Mouse (Mus musculus): ENCODE results near the gene Otud5. TPM values are rescaled to one million over a fixed set of nuclear protein-coding genes. Genes with fewer than 3 reads are reported as not detected.
"Not testable (repeated sequence)": the region's sequence is repeated elsewhere in the genome, so short reads cannot be mapped to it uniquely, and the experiment has no call there.

Gene Otud5
- polyA plus RNA-seq (2015; fragmentation: Nextera tagmentation; extraction: Ambion mirVana): 44.2 and 48.3 TPM in 2 replicates

- ATAC-seq (ENCODE audit: low FRiP score): peak; percentile 98
- H3K4me2 ChIP-seq: peak within 1 kb of the TSS; percentile 74
- peak within 1 kb of the TSS; percentile 87 for H3K9ac ChIP-seq
- H3K9me3 ChIP-seq: no peaks in the 10 kb centered on the region
- H3K4me3 ChIP-seq: peak within 1 kb of the TSS; percentile 74
- H3K27me3 ChIP-seq: no peaks in the 10 kb centered on the region
- WGBS: 19% methylated on average over 63 of the region's 74 CpGs
- H3K4me1 ChIP-seq (replicated peaks): peaks cover 29% of the 10 kb centered on the region
- H3K36me3 ChIP-seq: no peaks in the 10 kb centered on the region
- H3K27ac ChIP-seq: peak within 1 kb of the TSS; percentile 90
Measured at GRCm38 (mm10) chrX:7841163-7842162, at the start of gene Otud5. Otud5 (plus strand) TSS chrX:7841364.

DNA sequence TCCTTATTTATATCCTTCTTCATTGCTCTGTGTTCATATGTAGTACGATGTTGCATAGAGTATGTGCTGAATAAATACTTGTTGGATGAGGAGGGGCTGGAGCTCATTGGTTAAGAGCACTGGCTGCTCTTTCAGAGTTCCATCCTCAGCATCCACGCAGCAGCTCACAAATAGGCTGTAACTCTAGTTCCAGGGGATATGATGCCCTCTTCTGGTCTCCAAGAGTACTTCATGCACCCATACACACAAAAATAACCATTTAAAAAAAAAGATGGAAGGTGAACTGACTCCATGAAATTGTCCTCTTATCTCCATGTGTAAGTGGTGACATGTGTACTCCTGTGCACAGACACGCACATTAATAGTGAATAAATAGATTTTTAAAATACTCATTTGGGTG is 47.8 kb upstream of the Otud5 start:
- no peaks in the 10 kb centered on the region for H3K27me3 ChIP-seq
- no peak overlapping the region for H3K27ac ChIP-seq
- H3K4me3 ChIP-seq: no peak overlapping the region
- H3K36me3 ChIP-seq: 0 out of 2 replicates have a peak, but pooled peaks cover 5% of the 10 kb centered on the region
- ATAC-seq (ENCODE audit: low FRiP score): no peak
- WGBS: 46% methylated on average over 3 of the region's 3 CpGs
- peaks cover 16% of the 10 kb centered on the region for H3K4me1 ChIP-seq (replicated peaks)
- no peak overlapping the region for H3K9ac ChIP-seq
- H3K4me2 ChIP-seq: no peak overlapping the region
- H3K9me3 ChIP-seq: no peaks in the 10 kb centered on the region

- H3K27me3 ChIP-seq: no peaks in the 10 kb centered on the region
- no peak overlapping the region for H3K4me2 ChIP-seq
- H3K4me3 ChIP-seq: no peak overlapping the region
- H3K9me3 ChIP-seq: no peaks in the 10 kb centered on the region
- no peak overlapping the region for H3K27ac ChIP-seq
- 33% methylated on average over 7 of the region's 7 CpGs for WGBS
- H3K36me3 ChIP-seq: peaks cover 14% of the 10 kb centered on the region
- H3K9ac ChIP-seq: no peak overlapping the region
- H3K4me1 ChIP-seq (replicated peaks): peaks cover 16% of the 10 kb centered on the region
- ATAC-seq (ENCODE audit: low FRiP score): no peak
Measured at GRCm38 (mm10) chrX:7795016-7795415, 46.1 kb upstream of the Otud5 start.

- Histone ChIP-seq H3K9ac (no peak overlapping the region), H3K9me3 (no peaks in the 10 kb centered on the region), H3K4me3 (no peak overlapping the region), H3K27ac (no peak overlapping the region), H3K4me2 (no peak overlapping the region), H3K27me3 (no peaks in the 10 kb centered on the region), H3K36me3 (peaks cover 30% of the 10 kb centered on the region), H3K4me1 (replicated peaks) (no peaks in the 10 kb centered on the region)
- 73% methylated on average over 3 of the region's 3 CpGs for WGBS
- ATAC-seq (ENCODE audit: low FRiP score): no peak
Measured at GRCm38 (mm10) chrX:7797327-7797726, 43.8 kb upstream of the Otud5 start.

- H3K4me3 ChIP-seq; H3K4me2 ChIP-seq; H3K27me3 ChIP-seq; H3K27ac ChIP-seq; H3K9me3 ChIP-seq; H3K4me1 ChIP-seq (replicated peaks); ATAC-seq (ENCODE audit: low FRiP score); H3K9ac ChIP-seq: not testable (repeated sequence)
- 97% methylated on average over 2 of the region's 2 CpGs for WGBS
- H3K36me3 ChIP-seq: peaks cover 55% of the 10 kb centered on the region
Measured at GRCm38 (mm10) chrX:7802157-7802556, 39.0 kb upstream of the Otud5 start.

DNA sequence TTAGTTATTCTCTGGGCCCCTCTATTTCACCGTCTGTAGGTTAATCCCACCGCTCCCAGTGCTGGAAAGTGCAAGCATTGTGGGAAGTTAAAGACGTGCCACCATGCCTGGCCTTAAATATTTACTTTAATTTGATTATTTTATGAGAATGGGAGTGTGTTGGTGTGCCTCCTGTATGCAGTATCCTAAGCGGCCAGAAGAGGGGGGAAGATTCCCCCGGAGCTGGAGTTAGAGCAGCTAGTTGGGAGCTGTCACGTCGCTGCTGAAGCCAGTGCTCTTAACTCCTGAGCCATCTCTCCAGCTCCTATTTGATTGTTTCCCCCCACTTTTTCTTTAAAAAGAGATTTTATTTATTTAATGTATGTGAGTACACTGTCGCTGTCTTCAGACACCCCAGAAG is 26.1 kb upstream of the Otud5 start:
- not testable (repeated sequence) for H3K9me3 ChIP-seq; ATAC-seq (ENCODE audit: low FRiP score); H3K4me3 ChIP-seq; H3K9ac ChIP-seq; H3K4me2 ChIP-seq; H3K27me3 ChIP-seq; H3K27ac ChIP-seq; H3K4me1 ChIP-seq (replicated peaks)
- 53% methylated on average over 8 of the region's 8 CpGs for WGBS
- peaks cover 72% of the 10 kb centered on the region for H3K36me3 ChIP-seq

- no peaks in the 10 kb centered on the region for H3K9me3 ChIP-seq
- peaks cover 6% of the 10 kb centered on the region; the same call in 1 of the 2 replicates for H3K4me1 ChIP-seq (replicated peaks)
- H3K36me3 ChIP-seq: peaks cover 23% of the 10 kb centered on the region
- WGBS: 11% methylated on average over 20 of the region's 24 CpGs
- peak; percentile 72 for ATAC-seq (ENCODE audit: low FRiP score)
- H3K4me2 ChIP-seq: peak within 1 kb of the TSS; percentile 54
- H3K9ac ChIP-seq: peak within 1 kb of the TSS; percentile 62
- no peak within 1 kb of the TSS for H3K27ac ChIP-seq
- H3K27me3 ChIP-seq: no peaks in the 10 kb centered on the region
- H3K4me3 ChIP-seq: peak within 1 kb of the TSS; percentile 36
Measured at GRCm38 (mm10) chrX:7821865-7822779, 19.0 kb upstream of the Otud5 start, which contains the start of gene Kcnd1. Kcnd1 (plus strand) TSS chrX:7822289.

- H3K4me1 ChIP-seq (replicated peaks): no peaks in the 10 kb centered on the region
- H3K36me3 ChIP-seq: no peaks in the 10 kb centered on the region
- H3K9me3 ChIP-seq: no peaks in the 10 kb centered on the region
- ATAC-seq (ENCODE audit: low FRiP score): no peak
- no peak overlapping the region for H3K4me2 ChIP-seq
- H3K9ac ChIP-seq: no peak overlapping the region
- WGBS: 88% methylated on average over 1 of the region's 1 CpGs
- no peak overlapping the region for H3K27ac ChIP-seq
- no peaks in the 10 kb centered on the region for H3K27me3 ChIP-seq
- H3K4me3 ChIP-seq: no peak overlapping the region
Measured at GRCm38 (mm10) chrX:7837146-7837545, 4.0 kb upstream of the Otud5 start.

- H3K4me1 ChIP-seq (replicated peaks): peaks cover 29% of the 10 kb centered on the region
- no peaks in the 10 kb centered on the region for H3K36me3 ChIP-seq
- no peaks in the 10 kb centered on the region for H3K27me3 ChIP-seq
- no peaks in the 10 kb centered on the region for H3K9me3 ChIP-seq
- H3K9ac ChIP-seq: no peak overlapping the region
- peak overlapping the region; percentile 47 for H3K4me2 ChIP-seq
- peak overlapping the region; percentile 74; the same call in 1 of the 2 replicates for H3K4me3 ChIP-seq
- 18% methylated on average over 7 of the region's 7 CpGs for WGBS
- no peak for ATAC-seq (ENCODE audit: low FRiP score)
- peak overlapping the region; percentile 18; the same call in 1 of the 2 replicates for H3K27ac ChIP-seq
Measured at GRCm38 (mm10) chrX:7840842-7841162, 362 bp upstream of the Otud5 start.

DNA sequence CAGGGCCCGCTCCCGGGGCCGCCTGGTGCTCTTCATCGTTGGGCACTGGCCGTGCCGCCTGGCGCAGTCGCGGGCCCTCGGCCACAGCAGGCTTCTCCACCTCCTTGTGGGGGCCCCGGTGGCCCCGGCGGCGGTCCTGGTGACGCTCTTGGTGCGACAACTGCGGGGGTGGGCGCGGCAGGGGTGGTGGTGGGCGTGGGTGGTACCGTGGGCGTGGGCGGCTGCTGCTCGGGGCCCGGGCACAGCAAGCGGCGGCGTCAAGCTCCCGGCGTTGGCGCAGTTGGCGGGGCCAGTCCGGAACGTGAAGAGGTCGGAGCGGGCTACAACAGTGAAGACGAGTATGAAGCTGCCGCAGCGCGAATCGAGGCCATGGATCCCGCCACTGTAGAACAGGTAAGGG is 1.2 kb downstream of the Otud5 start:
- WGBS: 21% methylated on average over 32 of the region's 42 CpGs
- no peak for ATAC-seq (ENCODE audit: low FRiP score)

DNA sequence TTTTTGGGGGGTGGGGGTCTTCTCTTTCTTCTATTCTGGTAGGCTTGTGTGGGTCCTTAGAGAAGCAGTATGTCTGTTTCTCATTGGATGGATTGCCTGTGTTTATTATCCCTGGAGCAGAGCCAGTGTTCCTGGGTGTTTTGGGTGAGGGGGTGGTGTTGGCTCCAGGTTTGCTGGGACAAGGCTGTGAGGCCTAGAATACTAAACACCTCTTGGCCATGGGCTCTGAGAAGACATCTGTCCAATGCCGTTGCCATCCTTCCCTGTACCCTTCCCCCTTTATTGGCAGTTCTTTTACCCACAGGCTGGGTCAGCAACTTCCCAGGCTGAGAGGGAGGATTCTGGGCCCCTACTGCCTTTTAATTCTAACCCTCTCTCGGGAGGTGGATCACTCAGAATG is 6.7 kb downstream of the Otud5 start:
- Histone ChIP-seq H3K4me2 (no peak overlapping the region), H3K27ac (no peak overlapping the region), H3K36me3 (peaks cover 4% of the 10 kb centered on the region; the same call in 1 of the 2 replicates), H3K4me3 (no peak overlapping the region), H3K9ac (no peak overlapping the region), H3K9me3 (no peaks in the 10 kb centered on the region), H3K4me1 (replicated peaks) (peaks cover 28% of the 10 kb centered on the region), H3K27me3 (no peaks in the 10 kb centered on the region)
- 59% methylated on average over 2 of the region's 2 CpGs for WGBS
- peak; percentile 61 for ATAC-seq (ENCODE audit: low FRiP score)

More for the DNA sequence above, 1.2 kb downstream of the Otud5 start:
- H3K4me1 ChIP-seq (replicated peaks): peaks cover 29% of the 10 kb centered on the region
- no peaks in the 10 kb centered on the region for H3K36me3 ChIP-seq
- H3K27ac ChIP-seq: peak overlapping the region; percentile 90
- peak overlapping the region; percentile 74 for H3K4me2 ChIP-seq
- peak overlapping the region; percentile 87 for H3K9ac ChIP-seq
- H3K27me3 ChIP-seq: no peaks in the 10 kb centered on the region
- no peaks in the 10 kb centered on the region for H3K9me3 ChIP-seq
- H3K4me3 ChIP-seq: peak overlapping the region; percentile 74

DNA sequence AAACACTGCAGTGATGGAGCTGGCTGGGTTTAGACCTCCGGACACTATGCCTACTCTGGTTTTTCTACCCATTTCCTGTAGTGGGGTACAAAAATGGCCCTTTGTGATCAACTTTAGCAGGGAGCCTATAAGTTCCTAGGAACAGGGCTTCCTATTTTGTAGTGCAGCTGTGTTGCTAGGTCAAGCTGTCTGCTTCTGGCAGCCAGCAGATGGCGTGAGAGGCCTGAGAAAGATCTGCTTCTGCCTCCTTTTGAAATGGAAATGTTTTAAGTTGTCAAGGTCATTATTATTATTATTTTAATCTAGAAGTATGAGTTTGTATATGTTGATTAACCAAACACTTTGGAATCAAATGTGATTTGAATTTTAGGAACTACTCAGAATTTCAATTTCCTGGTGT is 13.4 kb downstream of the Otud5 start:
- Histone ChIP-seq H3K27ac (no peak overlapping the region), H3K4me2 (no peak overlapping the region), H3K4me1 (replicated peaks) (no peaks in the 10 kb centered on the region), H3K36me3 (peaks cover 11% of the 10 kb centered on the region), H3K27me3 (no peaks in the 10 kb centered on the region), H3K4me3 (no peak overlapping the region), H3K9me3 (no peaks in the 10 kb centered on the region), H3K9ac (no peak overlapping the region)
- WGBS: 44% methylated on average over 2 of the region's 2 CpGs
- ATAC-seq (ENCODE audit: low FRiP score): no peak
